Mouse (Mus musculus) hindbrain, embryonic 10.5 days (tissue): ENCODE data around the gene Vps8. TPM values are rescaled to one million over a fixed set of nuclear protein-coding genes. Genes with fewer than 3 reads are reported as not detected.
"Not testable (repeated sequence)": the region's sequence is repeated elsewhere in the genome, so short reads cannot be mapped to it uniquely, and the experiment has no call there.

Experiments used
- DNase-seq: peaks from one replicate; pipeline ENCODE4 v3.0.0-alpha.2; 2017; ENCODE audit warnings: low spot score
- H3K27ac ChIP-seq: fragments of 300-500 bp; sonication (generic); 2 replicates; pipeline ENCODE4 v1.5.1; 2016; ENCODE audit warnings: mild to moderate bottlenecking, moderate library complexity
- H3K27me3 ChIP-seq: fragments of 300-500 bp; sonication (generic); 2 replicates; pipeline ENCODE4 v1.6.1; 2016; ENCODE audit warnings: mild to moderate bottlenecking; ENCODE audit not compliant: poor library complexity, insufficient read depth, severe bottlenecking
- H3K36me3 ChIP-seq: fragments of 300-500 bp; sonication (generic); 2 replicates; pipeline ENCODE4 v1.6.1; 2016; ENCODE audit warnings: mild to moderate bottlenecking, moderate library complexity
- H3K4me1 ChIP-seq: fragments of 300-500 bp; sonication (generic); replicated peaks from 2 replicates; pipeline ENCODE4 v1.6.1; 2016; ENCODE audit warnings: mild to moderate bottlenecking
- H3K4me3 ChIP-seq: fragments of 300-500 bp; sonication (generic); 2 replicates; pipeline ENCODE4 v1.5.1; 2016; ENCODE audit warnings: mild to moderate bottlenecking, moderate library complexity
- H3K9me3 ChIP-seq: fragments of 300-500 bp; sonication (generic); 2 replicates; pipeline ENCODE4 v1.6.1; 2016; ENCODE audit warnings: mild to moderate bottlenecking, moderate library complexity
- WGBS: fragments of 180-500 bp; shearing (Covaris S2); methylation state at CpG from one replicate; pipeline ENCODE4 v1.1.7; 2016; 5-methylcytosine and 5-hydroxymethylcytosine counted together
- polyA plus RNA-seq: library from polyadenylated mRNA; unstranded; fragments of >200 nt; fragmentation: Nextera tagmentation; extraction: Ambion mirVana; gene quantifications from 2 replicates; pipeline ENCODE4 v1.2.1, GENCODE M21; 2016

The Vps8 gene
- polyA plus RNA-seq, 1 experiment from 2014 or later: 23.8 TPM

- not testable (repeated sequence) for H3K9me3 ChIP-seq, DNase-seq, H3K4me3 ChIP-seq, H3K4me1 ChIP-seq, H3K27me3 ChIP-seq, H3K27ac ChIP-seq
- peaks cover 19% of the 10 kb centered on the region for H3K36me3 ChIP-seq
- WGBS: 96% methylated on average over 1 of the region's 1 CpGs
Measured at GRCm38 (mm10) chr16:21673651-21674050, 250.7 kb downstream of the Vps8 start.

- Histone ChIP-seq H3K27ac (no peak overlapping the region), H3K36me3 (peaks cover 21% of the 10 kb centered on the region), H3K27me3 (no peaks in the 10 kb centered on the region), H3K4me3 (no peak overlapping the region), H3K4me1 (no peaks in the 10 kb centered on the region), H3K9me3 (no peaks in the 10 kb centered on the region)
- WGBS: 91% methylated on average over 7 of the region's 7 CpGs
- no peak for DNase-seq
Measured at GRCm38 (mm10) chr16:21676791-21677190, 253.9 kb downstream of the Vps8 start.

GRCm38 (mm10) chr16:21687406-21687805, 264.5 kb downstream of the Vps8 start:
- Histone ChIP-seq H3K4me1 (peaks cover 17% of the 10 kb centered on the region), H3K36me3 (peaks cover 49% of the 10 kb centered on the region), H3K4me3 (no peak overlapping the region), H3K9me3 (peaks cover 17% of the 10 kb centered on the region), H3K27me3 (no peaks in the 10 kb centered on the region), H3K27ac (no peak overlapping the region)
- 91% methylated on average over 5 of the region's 5 CpGs for WGBS
- DNase-seq: no peak

- peaks cover 8% of the 10 kb centered on the region; the same call in 1 of the 2 replicates for H3K9me3 ChIP-seq
- DNase-seq: no peak
- peaks cover 33% of the 10 kb centered on the region for H3K4me1 ChIP-seq
- H3K4me3 ChIP-seq: no peak overlapping the region
- 93% methylated on average over 5 of the region's 5 CpGs for WGBS
- H3K27me3 ChIP-seq: 0 out of 2 replicates have a peak, but pooled peaks cover 6% of the 10 kb centered on the region
- no peak overlapping the region for H3K27ac ChIP-seq
- peaks cover 37% of the 10 kb centered on the region for H3K36me3 ChIP-seq
Measured at GRCm38 (mm10) chr16:21689141-21689540, 266.2 kb downstream of the Vps8 start.

GRCm38 (mm10) chr16:21690216-21690755, 267.4 kb downstream of the Vps8 start:
- Histone ChIP-seq H3K9me3 (peaks cover 5% of the 10 kb centered on the region; the same call in 1 of the 2 replicates), H3K4me1 (peaks cover 44% of the 10 kb centered on the region), H3K27me3 (peaks cover 8% of the 10 kb centered on the region; the same call in 1 of the 2 replicates), H3K36me3 (peaks cover 34% of the 10 kb centered on the region), H3K4me3 (no peak overlapping the region), H3K27ac (no peak overlapping the region)
- WGBS: 31% methylated on average over 5 of the region's 5 CpGs
- no peak for DNase-seq

- peak overlapping the region; percentile 95 for H3K27ac ChIP-seq
Measured at GRCm38 (mm10) chr16:21693981-21694462, 271.1 kb downstream of the Vps8 start.

More at GRCm38 (mm10) chr16:21693981-21694462, 271.1 kb downstream of the Vps8 start:
- Histone ChIP-seq H3K36me3 (peaks cover 9% of the 10 kb centered on the region), H3K4me1 (peaks cover 48% of the 10 kb centered on the region), H3K9me3 (no peaks in the 10 kb centered on the region), H3K27me3 (peaks cover 21% of the 10 kb centered on the region; the same call in 1 of the 2 replicates), H3K4me3 (peak overlapping the region; percentile 68)
- peak; percentile 75 for DNase-seq
- WGBS: under 1% methylated on average over 45 of the region's 45 CpGs

Other genes with a start within 250 kb of the Vps8 start
- gene Ephb3, start 218.4 kb upstream of the Vps8 start, polyA plus RNA-seq: 16.1 and 17.7 TPM in 2 replicates